Mouse (Mus musculus) heart, embryonic 11.5 days (tissue): ENCODE measurements around the gene Me3. TPM values are rescaled to one million over a fixed set of nuclear protein-coding genes. Genes with fewer than 3 reads are reported as not detected.

Experiments used
- ATAC-seq: fragments of 200-750 bp; cut with Nextera tagmentation; replicated peaks from 2 replicates; pipeline ENCODE4 v1.8.0; 2017; ENCODE audit warnings: moderate library complexity; ENCODE audit not compliant: insufficient number of reproducible peaks, low FRiP score, low TSS enrichment
- H3K27ac ChIP-seq: fragments of 300-500 bp; sonication (generic); 2 replicates; pipeline ENCODE4 v1.5.1; 2014; ENCODE audit warnings: mild to moderate bottlenecking, low read depth, low read length
- H3K27me3 ChIP-seq: fragments of 300-500 bp; sonication (generic); 2 replicates; pipeline ENCODE4 v1.6.1; 2014; ENCODE audit warnings: mild to moderate bottlenecking, low read length, mixed read lengths; ENCODE audit not compliant: control insufficient read depth, insufficient read depth
- H3K36me3 ChIP-seq: fragments of 300-500 bp; sonication (generic); 2 replicates; pipeline ENCODE4 v1.6.1; 2014; ENCODE audit warnings: mild to moderate bottlenecking, low read length, moderate library complexity, mixed read lengths; ENCODE audit not compliant: control insufficient read depth, insufficient read depth
- H3K4me1 ChIP-seq: fragments of 300-500 bp; sonication (generic); 2 replicates; pipeline ENCODE4 v1.6.1; 2014; ENCODE audit warnings: low read length; ENCODE audit not compliant: control insufficient read depth, insufficient read depth
- H3K4me2 ChIP-seq: fragments of 300-500 bp; sonication (generic); 2 replicates; pipeline ENCODE4 v1.6.1; 2014; ENCODE audit warnings: mild to moderate bottlenecking, moderate library complexity
- H3K4me3 ChIP-seq: fragments of 300-500 bp; sonication (generic); 2 replicates; pipeline ENCODE4 v1.5.1; 2014; ENCODE audit warnings: low read depth, low read length
- H3K9ac ChIP-seq: fragments of 300-500 bp; sonication (generic); 2 replicates; pipeline ENCODE4 v1.6.1; 2014; ENCODE audit warnings: mild to moderate bottlenecking, low read depth, low read length, moderate library complexity
- H3K9me3 ChIP-seq: fragments of 300-500 bp; sonication (generic); replicated peaks from 2 replicates; pipeline ENCODE4 v1.6.1; 2016; ENCODE audit warnings: low read length; ENCODE audit not compliant: control insufficient read depth
- WGBS: fragments of 180-500 bp; shearing (Covaris S2); extraction: QIAGEN DNeasy Blood & Tissue Kit; methylation state at CpG from one replicate; pipeline ENCODE4 v1.1.7; 2014; ENCODE audit not compliant: insufficient replicate concordance; 5-methylcytosine and 5-hydroxymethylcytosine counted together
- polyA plus RNA-seq: library from polyadenylated mRNA; unstranded; fragments of >200 nt; fragmentation: Nextera tagmentation; extraction: Ambion mirVana; gene quantifications from 2 replicates; pipeline ENCODE4 v1.2.1, GENCODE M21; 2014

Gene Me3
- polyA plus RNA-seq, result 2.6 and 3.3 TPM in 2 replicates

DNA sequence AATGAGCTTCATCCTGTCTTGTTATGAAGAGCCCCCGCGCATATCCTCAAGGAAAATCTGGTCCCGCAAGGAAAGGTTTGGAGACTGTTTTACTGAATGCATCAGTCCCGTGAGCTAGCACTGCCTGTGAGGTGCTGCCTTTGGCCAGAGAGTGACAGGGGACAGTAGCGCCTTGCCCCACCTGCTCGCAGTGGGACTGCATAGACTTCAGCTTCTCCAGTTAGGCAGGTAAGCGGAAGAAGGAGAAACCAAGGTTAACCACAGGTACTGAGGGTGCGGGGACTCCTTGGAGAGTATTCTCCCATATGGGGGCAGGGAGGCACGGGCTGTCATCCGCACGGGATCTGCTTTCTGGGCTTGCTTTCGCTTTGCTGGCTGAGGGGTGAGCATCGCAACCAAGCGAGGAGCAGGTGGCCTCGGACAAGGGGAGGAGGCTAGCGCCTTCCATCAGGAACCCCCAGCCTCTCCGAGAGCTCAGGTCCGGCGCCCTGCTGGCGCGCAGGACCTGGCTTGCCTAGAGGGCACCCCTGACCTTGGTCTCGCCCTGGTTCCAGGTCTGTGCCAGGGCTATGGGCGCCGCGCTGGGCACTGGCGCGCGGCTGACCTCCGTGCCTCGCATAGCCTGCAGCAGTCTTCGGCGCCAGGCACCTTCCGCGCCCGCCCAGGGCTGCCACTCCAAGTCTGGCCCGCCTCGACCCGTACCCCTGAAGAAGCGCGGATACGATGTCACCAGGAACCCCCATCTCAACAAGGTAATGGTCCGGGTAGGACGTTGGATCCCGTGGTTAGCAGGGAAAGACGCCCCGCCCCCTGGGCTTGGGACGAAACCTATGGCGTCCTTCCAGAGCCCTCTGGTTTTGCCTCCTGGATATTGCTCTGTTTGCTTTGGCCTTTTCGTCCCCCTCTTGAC, at the start of gene Me3:
Me3 (plus strand) TSS at position 51 of the 910 bp plus-strand sequence.
- H3K27me3 ChIP-seq, result no peaks in the 10 kb centered on the region
- H3K4me3 ChIP-seq, result peak within 1 kb of the TSS; percentile 68
- peak; percentile 67 for ATAC-seq
- H3K9me3 ChIP-seq, result no peaks in the 10 kb centered on the region
- no peak within 1 kb of the TSS for H3K27ac ChIP-seq
- no peaks in the 10 kb centered on the region for H3K4me1 ChIP-seq
- H3K36me3 ChIP-seq, result no peaks in the 10 kb centered on the region
- H3K4me2 ChIP-seq, result peak within 1 kb of the TSS; percentile 98
- peak within 1 kb of the TSS; percentile 80 for H3K9ac ChIP-seq
- WGBS, result 6% methylated on average over 49 of the region's 49 CpGs

DNA sequence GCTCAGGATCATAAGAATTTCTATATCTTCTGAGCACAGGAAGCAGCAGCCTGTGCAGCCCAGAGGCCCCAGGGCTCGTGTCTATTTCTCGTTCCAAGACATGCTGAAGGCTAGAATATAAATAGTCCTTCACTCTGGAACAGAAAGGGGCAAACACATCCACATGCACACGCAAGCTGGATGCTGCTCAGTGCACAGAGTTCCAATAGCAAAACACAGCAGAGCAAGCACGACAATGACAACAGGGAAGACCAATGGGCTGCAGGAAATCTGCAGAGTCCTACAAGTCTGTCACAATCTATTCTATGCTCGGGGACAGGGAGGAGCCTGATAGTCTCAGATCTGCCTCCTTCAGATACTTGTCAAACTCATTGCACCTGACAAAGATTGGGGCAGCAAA, 42.2 kb upstream of the Me3 start:
- Histone ChIP-seq H3K4me2 (no peak overlapping the region), H3K4me1 (peaks cover 6% of the 10 kb centered on the region), H3K9ac (no peak overlapping the region), H3K9me3 (no peaks in the 10 kb centered on the region), H3K27me3 (no peaks in the 10 kb centered on the region), H3K36me3 (no peaks in the 10 kb centered on the region), H3K4me3 (no peak overlapping the region), H3K27ac (no peak overlapping the region)
- WGBS, result 48% methylated on average over 5 of the region's 5 CpGs
- no peak for ATAC-seq

DNA sequence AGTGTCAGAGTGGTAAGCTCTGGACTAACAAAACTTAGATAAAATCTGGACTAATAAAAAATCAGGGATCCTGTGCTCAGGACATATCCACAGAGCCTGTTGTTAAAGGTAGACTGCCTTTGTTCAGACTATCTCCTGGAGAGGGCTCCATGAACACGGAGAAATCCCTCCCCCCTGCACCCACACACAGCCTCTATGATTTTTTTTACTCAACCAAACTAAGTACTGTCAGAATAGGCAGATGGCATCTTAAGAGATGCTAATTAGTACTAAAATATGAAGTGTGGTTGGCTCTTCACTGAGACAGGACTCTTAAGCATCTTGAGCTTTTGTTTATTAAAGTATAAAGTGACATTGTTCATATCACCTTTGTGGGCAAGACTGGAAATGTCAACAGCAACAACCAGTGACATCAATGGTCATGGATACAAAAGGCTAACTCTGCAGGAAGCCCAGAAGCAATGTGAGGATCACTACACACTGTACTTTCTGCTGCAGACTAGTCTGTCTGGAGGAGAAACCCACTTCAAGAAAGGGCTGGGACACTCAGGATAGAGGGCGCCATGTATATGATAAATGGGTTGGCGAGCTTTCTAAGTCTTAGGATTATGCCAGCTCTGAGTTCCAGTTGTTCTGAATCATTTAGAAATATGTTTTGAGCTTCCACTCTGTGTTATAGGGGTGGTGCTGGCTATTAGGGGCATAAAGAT, 41.5 kb upstream of the Me3 start:
- H3K36me3 ChIP-seq, result no peaks in the 10 kb centered on the region
- H3K27me3 ChIP-seq, result no peaks in the 10 kb centered on the region
- H3K4me1 ChIP-seq, result peaks cover 6% of the 10 kb centered on the region
- H3K9me3 ChIP-seq, result no peaks in the 10 kb centered on the region
- H3K9ac ChIP-seq, result no peak overlapping the region
- H3K4me3 ChIP-seq, result no peak overlapping the region
- H3K27ac ChIP-seq, result no peak overlapping the region
- H3K4me2 ChIP-seq, result no peak overlapping the region
- WGBS, result 68% methylated on average over 3 of the region's 3 CpGs
- no peak for ATAC-seq

DNA sequence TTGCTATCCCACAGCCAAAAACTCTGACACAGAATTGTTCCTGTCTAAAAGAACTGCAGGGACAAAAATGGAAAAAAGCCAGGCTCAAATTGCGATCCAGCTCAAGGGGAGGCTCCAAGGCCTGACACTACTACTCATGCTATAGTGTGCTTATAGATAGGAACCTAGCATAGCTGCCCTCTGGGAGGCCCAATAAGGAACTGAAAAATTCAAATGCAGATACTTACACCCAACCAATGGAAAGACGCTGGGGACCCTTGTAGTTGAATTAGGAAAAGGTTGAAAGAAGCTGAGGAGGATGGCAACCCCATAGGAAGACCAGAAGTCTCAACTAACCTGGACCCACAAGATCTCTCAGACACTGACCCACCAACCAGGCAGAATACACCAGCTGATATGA, 36.4 kb upstream of the Me3 start:
- no peak overlapping the region for H3K27ac ChIP-seq
- H3K4me2 ChIP-seq, result no peak overlapping the region
- no peaks in the 10 kb centered on the region for H3K36me3 ChIP-seq
- peaks cover 9% of the 10 kb centered on the region; the same call in 1 of the 2 replicates for H3K4me1 ChIP-seq
- no peak overlapping the region for H3K4me3 ChIP-seq
- WGBS, result 79% methylated on average over 2 of the region's 2 CpGs
- H3K27me3 ChIP-seq, result no peaks in the 10 kb centered on the region
- no peaks in the 10 kb centered on the region for H3K9me3 ChIP-seq
- no peak for ATAC-seq
- H3K9ac ChIP-seq, result no peak overlapping the region

DNA sequence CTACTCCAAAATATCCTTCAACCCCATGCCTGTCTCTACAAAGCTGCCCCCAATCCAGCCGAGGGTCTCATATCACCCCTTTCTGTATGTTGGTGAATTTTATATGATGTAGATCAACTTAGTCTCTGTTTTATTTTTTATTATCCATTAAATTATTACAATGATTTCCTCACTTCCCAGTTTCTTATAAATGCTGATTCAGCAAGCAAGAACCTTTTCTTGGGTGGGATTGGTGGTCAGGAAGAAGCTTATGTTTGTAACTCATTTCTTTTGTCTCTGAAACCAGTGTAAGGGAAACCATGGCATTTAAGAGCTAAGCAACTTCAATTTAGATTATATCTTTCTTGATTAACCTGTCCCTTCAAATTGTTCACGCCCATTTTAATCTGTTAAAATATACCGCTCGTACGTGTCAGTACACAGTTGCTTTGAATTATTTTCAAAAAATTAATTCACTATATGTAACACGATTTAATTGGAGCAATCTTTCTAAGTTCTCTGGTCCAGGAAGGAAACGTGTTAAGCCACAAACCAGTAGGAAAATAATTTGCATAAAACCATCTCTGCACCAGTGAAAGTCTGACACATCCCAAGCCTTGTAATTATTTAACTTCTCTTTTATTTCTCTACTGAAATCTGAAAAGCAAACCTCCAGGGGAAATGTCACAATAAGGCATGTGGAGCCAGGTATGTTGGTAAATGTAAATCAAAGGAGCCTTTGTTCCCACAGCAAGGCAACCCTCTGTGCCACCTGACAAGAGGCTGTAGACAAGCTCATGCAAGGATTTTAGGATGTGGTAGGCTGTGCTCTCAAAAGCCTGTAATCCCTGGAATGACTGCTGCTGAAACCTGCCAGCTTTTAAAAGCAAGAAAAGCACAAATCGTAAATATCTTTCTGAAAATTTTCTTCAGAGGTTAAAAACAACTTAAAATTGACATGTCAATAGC, 26.3 kb upstream of the Me3 start:
- H3K4me3 ChIP-seq, result no peak overlapping the region
- H3K4me2 ChIP-seq, result no peak overlapping the region
- WGBS, result 76% methylated on average over 8 of the region's 8 CpGs
- ATAC-seq, result no peak
- H3K27ac ChIP-seq, result no peak overlapping the region
- H3K36me3 ChIP-seq, result no peaks in the 10 kb centered on the region
- H3K4me1 ChIP-seq, result no peaks in the 10 kb centered on the region
- no peak overlapping the region for H3K9ac ChIP-seq
- H3K9me3 ChIP-seq, result no peaks in the 10 kb centered on the region
- H3K27me3 ChIP-seq, result no peaks in the 10 kb centered on the region

DNA sequence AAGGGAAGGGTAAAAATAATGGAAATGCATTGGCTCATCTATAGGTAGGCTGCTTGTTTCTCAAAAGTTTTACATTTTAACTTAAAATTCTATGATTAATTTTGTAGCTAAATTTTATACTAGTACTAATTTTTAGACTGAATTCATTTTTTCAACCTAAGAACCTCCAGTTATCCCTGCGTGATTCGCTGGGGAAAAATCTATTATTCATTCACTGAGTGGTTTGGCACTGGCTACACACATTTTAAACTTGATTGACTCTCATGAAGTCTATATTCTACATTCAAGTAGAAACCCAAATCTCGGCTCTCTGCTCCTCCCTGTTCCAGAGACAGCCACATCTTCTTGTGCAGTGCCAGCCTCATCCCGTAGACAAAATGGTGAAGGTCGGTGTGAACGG, 24.9 kb upstream of the Me3 start:
- no peak overlapping the region for H3K4me3 ChIP-seq
- H3K27me3 ChIP-seq, result no peaks in the 10 kb centered on the region
- H3K27ac ChIP-seq, result no peak overlapping the region
- no peak overlapping the region for H3K4me2 ChIP-seq
- 94% methylated on average over 4 of the region's 6 CpGs for WGBS
- no peak overlapping the region for H3K9ac ChIP-seq
- no peaks in the 10 kb centered on the region for H3K4me1 ChIP-seq
- no peaks in the 10 kb centered on the region for H3K36me3 ChIP-seq
- no peak for ATAC-seq
- H3K9me3 ChIP-seq, result no peaks in the 10 kb centered on the region

DNA sequence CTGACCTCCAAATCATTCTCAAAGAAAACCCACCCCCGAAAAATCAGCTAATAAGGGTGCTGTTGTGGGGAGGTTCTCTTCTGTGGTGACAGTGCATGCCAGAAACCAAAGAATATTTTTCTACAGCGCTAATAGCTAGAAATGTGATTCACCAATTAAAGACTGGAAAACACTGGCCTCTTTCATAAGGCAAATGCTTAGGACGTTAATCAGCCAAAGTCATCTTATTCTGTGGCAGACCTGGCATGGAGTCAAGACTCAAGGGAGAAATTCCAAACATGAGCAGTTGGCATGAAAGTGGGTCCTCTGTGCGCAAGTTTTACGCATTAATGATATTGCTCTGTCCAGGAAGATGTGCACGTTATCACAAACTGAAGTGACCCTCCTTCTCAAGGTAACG, 21.0 kb upstream of the Me3 start:
- no peak overlapping the region for H3K27ac ChIP-seq
- H3K9ac ChIP-seq, result no peak overlapping the region
- H3K9me3 ChIP-seq, result no peaks in the 10 kb centered on the region
- no peak for ATAC-seq
- H3K36me3 ChIP-seq, result no peaks in the 10 kb centered on the region
- H3K4me2 ChIP-seq, result no peak overlapping the region
- H3K4me1 ChIP-seq, result no peaks in the 10 kb centered on the region
- 84% methylated on average over 7 of the region's 7 CpGs for WGBS
- H3K4me3 ChIP-seq, result no peak overlapping the region
- no peaks in the 10 kb centered on the region for H3K27me3 ChIP-seq

DNA sequence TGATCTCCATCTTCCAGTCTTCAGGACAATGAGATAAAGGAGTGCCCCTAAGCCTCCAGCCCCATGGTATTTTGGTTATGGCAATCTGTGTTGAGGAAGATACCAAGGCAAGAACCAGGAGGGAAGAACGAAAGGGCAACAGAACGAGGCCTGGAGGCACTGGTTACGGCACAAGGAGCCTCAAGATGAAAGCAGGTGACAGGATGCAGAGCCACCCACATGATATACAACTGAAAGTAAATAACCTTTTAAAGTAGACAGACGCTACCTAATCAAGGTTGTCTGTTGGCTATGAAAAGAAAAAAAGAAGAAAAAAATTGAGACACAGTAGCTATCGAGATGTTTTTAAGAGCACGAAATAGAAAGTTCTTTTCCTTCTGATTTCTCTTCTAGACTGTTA, 16.0 kb upstream of the Me3 start:
- H3K27ac ChIP-seq, result no peak overlapping the region
- no peak overlapping the region for H3K4me3 ChIP-seq
- no peaks in the 10 kb centered on the region for H3K9me3 ChIP-seq
- H3K4me2 ChIP-seq, result no peak overlapping the region
- H3K9ac ChIP-seq, result no peak overlapping the region
- 76% methylated on average over 6 of the region's 6 CpGs for WGBS
- no peaks in the 10 kb centered on the region for H3K4me1 ChIP-seq
- no peaks in the 10 kb centered on the region for H3K36me3 ChIP-seq
- no peak for ATAC-seq
- H3K27me3 ChIP-seq, result no peaks in the 10 kb centered on the region
